Mouse (Mus musculus): ENCODE results near the gene Elf3. TPM values are rescaled to one million over a fixed set of nuclear protein-coding genes. Genes with fewer than 3 reads are reported as not detected.

The Elf3 gene
- polyA plus RNA-seq (2015; fragmentation: Nextera tagmentation; extraction: Ambion mirVana), result 0.17 TPM in 1 of 2 replicates, not detected in the other

GRCm38 (mm10) chr1:135258380-135259127, at the start of gene Elf3:
Gene Elf3, minus strand, starts transcription at chr1:135258568.

GRCm38 (mm10) chr1:135283826-135284291, 25.5 kb upstream of the Elf3 start, which contains the start of gene Rnpep:
Gene Rnpep, minus strand, starts transcription at chr1:135284084.

Other genes with a start within 250 kb of the Elf3 start
- 6.3 and 8.7 TPM in 2 replicates for gene Lgr6, start 153.3 kb downstream of the Elf3 start, polyA plus RNA-seq (2015; fragmentation: Nextera tagmentation; extraction: Ambion mirVana)
- gene Ptpn7, start 125.9 kb downstream of the Elf3 start, polyA plus RNA-seq (2015; fragmentation: Nextera tagmentation; extraction: Ambion mirVana), result 26.3 and 26.9 TPM in 2 replicates
- gene Arl8a, start 111.7 kb downstream of the Elf3 start, polyA plus RNA-seq (2015; fragmentation: Nextera tagmentation; extraction: Ambion mirVana), result 17.4 and 25.4 TPM in 2 replicates
- gene Gpr37l1, start 90.9 kb downstream of the Elf3 start, polyA plus RNA-seq (2015; fragmentation: Nextera tagmentation; extraction: Ambion mirVana), result not detected in 2 replicates
- gene Rnpep, start 25.5 kb upstream of the Elf3 start, polyA plus RNA-seq (2015; fragmentation: Nextera tagmentation; extraction: Ambion mirVana), result 32.8 and 40.2 TPM in 2 replicates
- 136 and 154 TPM in 2 replicates for gene Timm17a, start 55.2 kb upstream of the Elf3 start, polyA plus RNA-seq (2015; fragmentation: Nextera tagmentation; extraction: Ambion mirVana)
- gene Lmod1, start 66.2 kb upstream of the Elf3 start, polyA plus RNA-seq (2015; fragmentation: Nextera tagmentation; extraction: Ambion mirVana), result 1.1 and 1.2 TPM in 2 replicates
- gene Shisa4, start 116.7 kb upstream of the Elf3 start, polyA plus RNA-seq (2015; fragmentation: Nextera tagmentation; extraction: Ambion mirVana), result 6.0 and 8.9 TPM in 2 replicates
- gene Ipo9, start 171.9 kb upstream of the Elf3 start, polyA plus RNA-seq (2015; fragmentation: Nextera tagmentation; extraction: Ambion mirVana), result 30.0 and 31.7 TPM in 2 replicates

All from spleen, postnatal 0 days (tissue).